Mouse (Mus musculus): Measurements from ENCODE around the gene Ppp1r3e.

DNA sequence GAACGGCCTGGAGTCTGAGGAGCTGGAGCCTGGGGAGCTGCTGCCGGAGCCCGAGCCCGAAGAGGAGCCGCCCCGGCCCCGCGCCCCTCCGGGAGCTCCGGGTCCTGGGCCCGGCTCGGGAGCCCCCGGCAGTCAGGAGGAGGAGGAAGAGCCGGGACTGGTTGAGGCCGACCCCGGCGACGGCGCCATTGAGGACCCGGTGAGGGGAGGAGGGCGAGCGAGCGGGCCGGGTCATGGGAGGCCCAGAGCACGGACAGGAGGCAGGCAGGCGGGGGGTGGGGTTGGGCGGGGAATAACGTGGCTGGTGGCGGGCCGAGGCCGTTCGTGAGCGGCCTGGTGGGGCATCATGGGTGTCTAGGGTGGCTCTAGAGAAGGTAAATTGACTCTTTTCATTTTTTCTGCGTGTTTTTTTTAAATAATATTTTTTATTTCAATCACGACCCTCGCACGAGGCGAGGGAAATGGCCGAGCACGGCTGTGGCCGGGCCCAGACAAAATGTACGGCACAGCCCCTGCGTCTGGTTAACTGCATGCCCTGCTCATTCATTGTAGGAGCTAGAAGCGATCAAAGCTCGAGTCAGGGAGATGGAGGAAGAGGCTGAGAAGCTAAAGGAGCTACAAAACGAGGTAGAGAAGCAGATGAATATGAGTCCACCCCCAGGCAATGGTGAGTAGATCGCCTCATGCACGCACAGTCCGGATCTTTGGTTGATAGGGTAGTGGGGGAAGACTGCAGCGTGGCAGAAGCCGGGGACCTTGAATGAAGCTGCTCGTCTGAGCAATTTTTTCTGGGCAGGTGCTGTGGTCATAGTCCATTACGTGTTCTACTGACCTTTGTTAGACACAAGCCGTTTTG lies 17.2 kb upstream of the Ppp1r3e start:
- TF ChIP-seq CTCF (conservative IDR thresholded peaks at IDR 0.05 in 1 of 2, IDR thresholded peaks at IDR 0.05 in 1 of 2; ENCODE audit: low read depth in 2 of 2, low read length in 2 of 2) = no peak
- no peak for TF ChIP-seq MAX (IDR thresholded peaks at IDR 0.05; ENCODE audit: low read length)
- no peak for TF ChIP-seq TBP (conservative IDR thresholded peaks at IDR 0.05; ENCODE audit: low read depth, low read length)
- TF ChIP-seq POLR2A (IDR thresholded peaks at IDR 0.05; ENCODE audit: low read depth, low read length) = no peak; the same call in 1 of the 2 replicates
- no peak for TF ChIP-seq BHLHE40 (IDR thresholded peaks at IDR 0.05; ENCODE audit: low read depth, low read length)
- no peak for TF ChIP-seq JUND (conservative IDR thresholded peaks at IDR 0.05; ENCODE audit: low read depth, low read length)
- TF ChIP-seq CHD2 (IDR thresholded peaks at IDR 0.05; ENCODE audit: low read length) = no peak
- TF ChIP-seq MAFK (IDR thresholded peaks at IDR 0.05; ENCODE audit: insufficient replicate concordance, low read length) = no peak
- TF ChIP-seq E2F4 (IDR thresholded peaks at IDR 0.05; ENCODE audit: insufficient replicate concordance, low read depth, low read length) = no peak
